Comparison of ENCODE assay signal across 13 mouse cellular contexts in genomic region chr16:45935956-45936483, GRCm38 (mm10). TPM values are rescaled to one million over a fixed set of nuclear protein-coding genes. Genes with fewer than 3 reads are reported as not detected.
DNase-seq lines count a peak whose midpoint lies in the region; ATAC-seq and TF ChIP-seq lines count a peak whose summit lies in the region.
"Had no signal": no experiment of that assay in that cellular context is flagged by ENCODE, and none has a peak within 500 bp of the region (broad histone marks: within the 10 kb centered on the region; RNA-seq: fewer than 3 reads in every experiment).

No protein-coding gene starts in this region.

- H3K4me1 ChIP-seq in forebrain, embryonic 10.5 days: peaks cover 29% of the 10 kb centered on the region
- no peaks in the 10 kb centered on the region for H3K4me1 ChIP-seq in forebrain, postnatal 0 days (ENCODE audit: insufficient read depth)
- no peaks in the 10 kb centered on the region; the same call in none of the 2 replicates for H3K4me1 ChIP-seq in midbrain, embryonic 11.5 days (ENCODE audit: control insufficient read depth, insufficient read depth, low read length)
- peaks cover 19% of the 10 kb centered on the region for H3K4me1 ChIP-seq in midbrain, embryonic 10.5 days
- H3K4me1 ChIP-seq in forebrain, embryonic 12.5 days: peaks cover 16% of the 10 kb centered on the region
- H3K4me1 ChIP-seq in olfactory bulb, adult 2 months (ENCODE audit: control insufficient read depth, insufficient read depth, low read length): no peaks in the 10 kb centered on the region

- ATAC-seq in forebrain, postnatal 0 days: no peak
- ATAC-seq in midbrain, embryonic 11.5 days (ENCODE audit: low FRiP score): peak; percentile 61
- peak; percentile 48; the same call in 1 of the 2 replicates for ATAC-seq in forebrain, embryonic 12.5 days (ENCODE audit: low FRiP score)
- ATAC-seq: Patski had no signal

- no peaks in the 10 kb centered on the region for H3K9me3 ChIP-seq in forebrain, embryonic 10.5 days
- no peaks in the 10 kb centered on the region for H3K9me3 ChIP-seq in forebrain, postnatal 0 days (ENCODE audit: low read length)
- H3K9me3 ChIP-seq in midbrain, embryonic 11.5 days (ENCODE audit: control insufficient read depth, low read length): no peaks in the 10 kb centered on the region; the same call in 1 of the 2 replicates
- no peaks in the 10 kb centered on the region for H3K9me3 ChIP-seq in midbrain, embryonic 10.5 days (replicated peaks)
- H3K9me3 ChIP-seq in forebrain, embryonic 12.5 days: no peaks in the 10 kb centered on the region
- H3K9me3 ChIP-seq: neural tube, embryonic 13.5 days had no signal

- peak overlapping the region; percentile 79 for H3K27ac ChIP-seq in forebrain, embryonic 10.5 days
- no peak overlapping the region for H3K27ac ChIP-seq in forebrain, postnatal 0 days (ENCODE audit: low read depth, low read length)
- H3K27ac ChIP-seq in midbrain, embryonic 11.5 days (ENCODE audit: low read depth, low read length): no peak overlapping the region
- no peak overlapping the region; the same call in 1 of the 2 replicates for H3K27ac ChIP-seq in midbrain, embryonic 10.5 days (replicated peaks)
- H3K27ac ChIP-seq in forebrain, embryonic 12.5 days: peak overlapping the region; percentile 59
- H3K27ac ChIP-seq in olfactory bulb, adult 2 months (ENCODE audit: insufficient read depth, low read depth, low read length): 0 out of 2 replicates have a peak overlapping the region, but pooled peaks have one; percentile 3

- no peak for TF ChIP-seq POLR2A in olfactory bulb, adult 2 months (IDR thresholded peaks at IDR 0.05; ENCODE audit: insufficient read depth, low read depth, low read length)

- H3K9ac ChIP-seq in forebrain, postnatal 0 days: no peak overlapping the region
- no peak overlapping the region for H3K9ac ChIP-seq in midbrain, embryonic 11.5 days (ENCODE audit: low read length)
- H3K9ac ChIP-seq in forebrain, embryonic 12.5 days: no peak overlapping the region
- H3K9ac ChIP-seq: neural tube, embryonic 13.5 days had no signal

- H3K27me3 ChIP-seq in forebrain, embryonic 10.5 days (ENCODE audit: poor library complexity, severe bottlenecking): no peaks in the 10 kb centered on the region
- no peaks in the 10 kb centered on the region for H3K27me3 ChIP-seq in forebrain, postnatal 0 days (ENCODE audit: insufficient read depth, low read length)
- no peaks in the 10 kb centered on the region for H3K27me3 ChIP-seq in midbrain, embryonic 11.5 days (ENCODE audit: control insufficient read depth, insufficient read depth, low read length)
- H3K27me3 ChIP-seq in midbrain, embryonic 10.5 days (ENCODE audit: low read depth, poor library complexity, severe bottlenecking): no peaks in the 10 kb centered on the region
- H3K27me3 ChIP-seq in forebrain, embryonic 12.5 days: no peaks in the 10 kb centered on the region
- H3K27me3 ChIP-seq: neural tube, embryonic 13.5 days; Patski had no signal

- H3K4me3 ChIP-seq in forebrain, embryonic 10.5 days: no peak overlapping the region
- H3K4me3 ChIP-seq in forebrain, postnatal 0 days (ENCODE audit: low read depth, low read length): no peak overlapping the region
- no peak overlapping the region for H3K4me3 ChIP-seq in midbrain, embryonic 11.5 days (ENCODE audit: low read depth, low read length)
- no peak overlapping the region for H3K4me3 ChIP-seq in midbrain, embryonic 10.5 days
- no peak overlapping the region for H3K4me3 ChIP-seq in forebrain, embryonic 12.5 days (replicated peaks)
- no peak overlapping the region for H3K4me3 ChIP-seq in olfactory bulb, adult 2 months (ENCODE audit: insufficient read depth, low read depth, low read length)
- H3K4me3 ChIP-seq: neural tube, embryonic 13.5 days had no signal

- DNase-seq in forebrain, embryonic 10.5 days (ENCODE audit: extremely low spot score, low spot score): no peak
- no peak for DNase-seq in forebrain, postnatal 0 days
- DNase-seq in midbrain, embryonic 11.5 days (ENCODE audit: low spot score, missing footprints): no peak
- DNase-seq in midbrain, embryonic 10.5 days (ENCODE audit: low spot score): no peak
- DNase-seq in thymus, postnatal 25 days: no peak
- no peak for DNase-seq in gastrocnemius, adult 8-10 months (ENCODE audit: low spot score in 2 of 2)
- DNase-seq: heart, postnatal 10 days; kidney, postnatal 4 days; lung, postnatal 14 days had no signal

- no peak for TF ChIP-seq CTCF in forebrain, postnatal 0 days (IDR thresholded peaks at IDR 0.05; ENCODE audit: low read depth)
- no peak for TF ChIP-seq CTCF in olfactory bulb, adult 2 months (IDR thresholded peaks at IDR 0.05; ENCODE audit: insufficient read depth, low read depth, low read length)

- H3K36me3 ChIP-seq in forebrain, embryonic 10.5 days (replicated peaks): no peaks in the 10 kb centered on the region
- no peaks in the 10 kb centered on the region for H3K36me3 ChIP-seq in forebrain, postnatal 0 days (ENCODE audit: insufficient read depth)
- no peaks in the 10 kb centered on the region for H3K36me3 ChIP-seq in midbrain, embryonic 11.5 days (ENCODE audit: control insufficient read depth, insufficient read depth, low read length)
- no peaks in the 10 kb centered on the region for H3K36me3 ChIP-seq in midbrain, embryonic 10.5 days
- no peaks in the 10 kb centered on the region for H3K36me3 ChIP-seq in forebrain, embryonic 12.5 days (replicated peaks)
- H3K36me3 ChIP-seq: neural tube, embryonic 13.5 days had no signal

- WGBS in forebrain, embryonic 10.5 days: 83% methylated on average over 3 of the region's 3 CpGs
- 47% methylated on average over 3 of the region's 3 CpGs for WGBS in forebrain, postnatal 0 days
- 82% methylated on average over 3 of the region's 3 CpGs for WGBS in midbrain, embryonic 11.5 days
- WGBS in midbrain, embryonic 10.5 days: 79% methylated on average over 3 of the region's 3 CpGs
- 51% methylated on average over 3 of the region's 3 CpGs for WGBS in forebrain, embryonic 12.5 days
- WGBS in olfactory bulb, adult 2 months: 28% methylated on average over 3 of the region's 3 CpGs

- H3K4me2 ChIP-seq in forebrain, postnatal 0 days (ENCODE audit: low read depth): no peak overlapping the region
- H3K4me2 ChIP-seq in midbrain, embryonic 11.5 days: no peak overlapping the region
- no peak overlapping the region for H3K4me2 ChIP-seq in forebrain, embryonic 12.5 days
- H3K4me2 ChIP-seq: neural tube, embryonic 13.5 days had no signal

RNA-seq across cellular contexts. Expression of gene Phldb2, which starts 17.4 kb away (rescaled TPM):
- polyA plus RNA-seq in forebrain, embryonic 10.5 days (2016; fragmentation: Nextera tagmentation; extraction: Ambion mirVana): 28.0 and 28.3 TPM in 2 replicates
- 6.0 and 25.2 TPM in 2 replicates for total RNA-seq in forebrain, postnatal 0 days (2014; rRNA removed)
- polyA plus RNA-seq in forebrain, postnatal 0 days (2015; fragmentation: Nextera tagmentation; extraction: Ambion mirVana): 3.1 and 4.2 TPM in 2 replicates
- polyA plus RNA-seq in midbrain, embryonic 11.5 days (2014; fragmentation: Nextera tagmentation; extraction: Ambion mirVana): 28.2 and 29.0 TPM in 2 replicates
- 31.4 and 33.4 TPM in 2 replicates for polyA plus RNA-seq in midbrain, embryonic 10.5 days (2016; fragmentation: Nextera tagmentation; extraction: Ambion mirVana)
- polyA plus RNA-seq in forebrain, embryonic 12.5 days (2016; fragmentation: Nextera tagmentation; extraction: Ambion mirVana): 27.9 and 35.2 TPM in 2 replicates
- polyA plus RNA-seq in olfactory bulb, adult 2 months (2012; ENCODE audit: insufficient read depth, insufficient read length, low replicate concordance, missing spikeins): not detected in 2 replicates
- 1 to 10 TPM; 4.5 to 8.7 (median 5.8) TPM for total RNA-seq in gastrocnemius, adult 8-10 months (2022)

Comparison
In these comparisons a context has a peak if more than half of its experiments do, and no peak if none do; other contexts are left out.
1. H3K27ac ChIP-seq: peak in forebrain, embryonic 10.5 days (single experiment), forebrain, embryonic 12.5 days (single experiment) and olfactory bulb, adult 2 months (single experiment); none in forebrain, postnatal 0 days (single experiment), midbrain, embryonic 11.5 days (single experiment) and midbrain, embryonic 10.5 days (single experiment).